Mouse (Mus musculus): Measurements from ENCODE around the gene Rab40b. TPM values are rescaled to one million over a fixed set of nuclear protein-coding genes. Genes with fewer than 3 reads are reported as not detected.

The Rab40b gene
- polyA plus RNA-seq, 1 experiment from 2014 or later, result 1.2 TPM

- no peak for ATAC-seq (replicated peaks; ENCODE audit: low FRiP score)
Observed at GRCm38 (mm10) chr11:121378644-121379043, 9.4 kb downstream of the Rab40b start.

GRCm38 (mm10) chr11:121373305-121373704 lies 14.7 kb downstream of the Rab40b start:
- DNase-seq (ENCODE audit: low spot score), result no peak
- no peaks in the 10 kb centered on the region for H3K27me3 ChIP-seq (replicated peaks; ENCODE audit: control insufficient read depth, insufficient read depth, low read length)
- H3K9ac ChIP-seq (ENCODE audit: low read depth, low read length), result no peak overlapping the region
- H3K4me3 ChIP-seq (ENCODE audit: low read depth, low read length), result no peak overlapping the region
- 60% methylated on average over 6 of the region's 6 CpGs for WGBS
- no peak for ATAC-seq (replicated peaks; ENCODE audit: low FRiP score)
- no peaks in the 10 kb centered on the region for H3K4me1 ChIP-seq (replicated peaks; ENCODE audit: control insufficient read depth, insufficient read depth, low read length)
- H3K4me2 ChIP-seq, result no peak overlapping the region
- no peak overlapping the region for H3K27ac ChIP-seq (ENCODE audit: low read depth, low read length)
- H3K9me3 ChIP-seq (ENCODE audit: control insufficient read depth, low read length), result no peaks in the 10 kb centered on the region
- no peaks in the 10 kb centered on the region for H3K36me3 ChIP-seq (ENCODE audit: control insufficient read depth, insufficient read depth, low read length)

More at GRCm38 (mm10) chr11:121378644-121379043, 9.4 kb downstream of the Rab40b start:
- Histone ChIP-seq H3K27me3 (replicated peaks; ENCODE audit: control insufficient read depth, insufficient read depth, low read length) (no peaks in the 10 kb centered on the region), H3K4me1 (replicated peaks; ENCODE audit: control insufficient read depth, insufficient read depth, low read length) (no peaks in the 10 kb centered on the region), H3K4me2 (no peak overlapping the region), H3K36me3 (ENCODE audit: control insufficient read depth, insufficient read depth, low read length) (no peaks in the 10 kb centered on the region), H3K9ac (ENCODE audit: low read depth, low read length) (no peak overlapping the region), H3K4me3 (ENCODE audit: low read depth, low read length) (no peak overlapping the region), H3K27ac (ENCODE audit: low read depth, low read length) (no peak overlapping the region), H3K9me3 (ENCODE audit: control insufficient read depth, low read length) (no peaks in the 10 kb centered on the region)
- no peak for DNase-seq (ENCODE audit: low spot score)

GRCm38 (mm10) chr11:121370337-121370994 lies 17.6 kb downstream of the Rab40b start:
- no peak overlapping the region for H3K4me3 ChIP-seq (ENCODE audit: low read depth, low read length)
- 69% methylated on average over 6 of the region's 6 CpGs for WGBS
- no peak overlapping the region for H3K27ac ChIP-seq (ENCODE audit: low read depth, low read length)
- H3K4me2 ChIP-seq, result no peak overlapping the region
- no peaks in the 10 kb centered on the region for H3K36me3 ChIP-seq (ENCODE audit: control insufficient read depth, insufficient read depth, low read length)
- H3K9ac ChIP-seq (ENCODE audit: low read depth, low read length), result no peak overlapping the region
- H3K27me3 ChIP-seq (replicated peaks; ENCODE audit: control insufficient read depth, insufficient read depth, low read length), result no peaks in the 10 kb centered on the region
- no peaks in the 10 kb centered on the region for H3K9me3 ChIP-seq (ENCODE audit: control insufficient read depth, low read length)
- no peak for DNase-seq (ENCODE audit: low spot score)
- ATAC-seq (replicated peaks; ENCODE audit: low FRiP score), result no peak
- H3K4me1 ChIP-seq (replicated peaks; ENCODE audit: control insufficient read depth, insufficient read depth, low read length), result no peaks in the 10 kb centered on the region

GRCm38 (mm10) chr11:121369622-121370021 lies 18.4 kb downstream of the Rab40b start:
- ATAC-seq (replicated peaks; ENCODE audit: low FRiP score), result no peak
- H3K4me1 ChIP-seq (replicated peaks; ENCODE audit: control insufficient read depth, insufficient read depth, low read length), result no peaks in the 10 kb centered on the region

GRCm38 (mm10) chr11:121368731-121369130 lies 19.3 kb downstream of the Rab40b start:
- no peak overlapping the region for H3K27ac ChIP-seq (ENCODE audit: low read depth, low read length)
- no peak for ATAC-seq (replicated peaks; ENCODE audit: low FRiP score)

More at GRCm38 (mm10) chr11:121369622-121370021, 18.4 kb downstream of the Rab40b start:
- WGBS, result 56% methylated on average over 6 of the region's 6 CpGs
- DNase-seq (ENCODE audit: low spot score), result no peak
- Histone ChIP-seq H3K27me3 (replicated peaks; ENCODE audit: control insufficient read depth, insufficient read depth, low read length) (no peaks in the 10 kb centered on the region), H3K9ac (ENCODE audit: low read depth, low read length) (no peak overlapping the region), H3K27ac (ENCODE audit: low read depth, low read length) (no peak overlapping the region), H3K4me3 (ENCODE audit: low read depth, low read length) (no peak overlapping the region), H3K36me3 (ENCODE audit: control insufficient read depth, insufficient read depth, low read length) (no peaks in the 10 kb centered on the region), H3K4me2 (no peak overlapping the region), H3K9me3 (ENCODE audit: control insufficient read depth, low read length) (no peaks in the 10 kb centered on the region)

GRCm38 (mm10) chr11:121367170-121367707 lies 20.8 kb downstream of the Rab40b start:
- no peak for ATAC-seq (replicated peaks; ENCODE audit: low FRiP score)
- Histone ChIP-seq H3K27me3 (replicated peaks; ENCODE audit: control insufficient read depth, insufficient read depth, low read length) (no peaks in the 10 kb centered on the region), H3K4me2 (no peak overlapping the region), H3K4me3 (ENCODE audit: low read depth, low read length) (no peak overlapping the region), H3K9ac (ENCODE audit: low read depth, low read length) (no peak overlapping the region), H3K27ac (ENCODE audit: low read depth, low read length) (no peak overlapping the region), H3K36me3 (ENCODE audit: control insufficient read depth, insufficient read depth, low read length) (no peaks in the 10 kb centered on the region), H3K4me1 (replicated peaks; ENCODE audit: control insufficient read depth, insufficient read depth, low read length) (no peaks in the 10 kb centered on the region), H3K9me3 (ENCODE audit: control insufficient read depth, low read length) (no peaks in the 10 kb centered on the region)
- 61% methylated on average over 5 of the region's 5 CpGs for WGBS
- no peak for DNase-seq (ENCODE audit: low spot score)

More at GRCm38 (mm10) chr11:121368731-121369130, 19.3 kb downstream of the Rab40b start:
- Histone ChIP-seq H3K36me3 (ENCODE audit: control insufficient read depth, insufficient read depth, low read length) (no peaks in the 10 kb centered on the region), H3K4me1 (replicated peaks; ENCODE audit: control insufficient read depth, insufficient read depth, low read length) (no peaks in the 10 kb centered on the region), H3K4me2 (no peak overlapping the region), H3K4me3 (ENCODE audit: low read depth, low read length) (no peak overlapping the region), H3K9me3 (ENCODE audit: control insufficient read depth, low read length) (no peaks in the 10 kb centered on the region), H3K9ac (ENCODE audit: low read depth, low read length) (no peak overlapping the region), H3K27me3 (replicated peaks; ENCODE audit: control insufficient read depth, insufficient read depth, low read length) (no peaks in the 10 kb centered on the region)
- DNase-seq (ENCODE audit: low spot score), result no peak
- WGBS, result 44% methylated on average over 1 of the region's 1 CpGs

- Histone ChIP-seq H3K4me3 (ENCODE audit: low read depth, low read length) (no peak overlapping the region), H3K36me3 (ENCODE audit: control insufficient read depth, insufficient read depth, low read length) (no peaks in the 10 kb centered on the region), H3K9me3 (ENCODE audit: control insufficient read depth, low read length) (no peaks in the 10 kb centered on the region), H3K4me2 (no peak overlapping the region), H3K27me3 (replicated peaks; ENCODE audit: control insufficient read depth, insufficient read depth, low read length) (no peaks in the 10 kb centered on the region), H3K4me1 (replicated peaks; ENCODE audit: control insufficient read depth, insufficient read depth, low read length) (no peaks in the 10 kb centered on the region), H3K27ac (ENCODE audit: low read depth, low read length) (no peak overlapping the region), H3K9ac (ENCODE audit: low read depth, low read length) (no peak overlapping the region)
- 26% methylated on average over 5 of the region's 5 CpGs for WGBS
- DNase-seq (ENCODE audit: low spot score) (no peak), ATAC-seq (replicated peaks; ENCODE audit: low FRiP score) (0 out of 2 replicates have a peak, but pooled peaks have one; percentile 41)
Observed at GRCm38 (mm10) chr11:121362212-121362611, 25.8 kb downstream of the Rab40b start.

GRCm38 (mm10) chr11:121354091-121354707 lies 33.9 kb downstream of the Rab40b start, which contains the start of gene Wdr45b:
Gene Wdr45b (minus strand): TSS chr11:121354445.
- Histone ChIP-seq H3K4me2 (peak within 1 kb of the TSS; percentile 97), H3K27ac (ENCODE audit: low read depth, low read length) (peak within 1 kb of the TSS; percentile 88), H3K27me3 (replicated peaks; ENCODE audit: control insufficient read depth, insufficient read depth, low read length) (no peaks in the 10 kb centered on the region), H3K9ac (ENCODE audit: low read depth, low read length) (peak within 1 kb of the TSS; percentile 98), H3K9me3 (ENCODE audit: control insufficient read depth, low read length) (no peaks in the 10 kb centered on the region), H3K4me1 (replicated peaks; ENCODE audit: control insufficient read depth, insufficient read depth, low read length) (peaks cover 14% of the 10 kb centered on the region), H3K36me3 (ENCODE audit: control insufficient read depth, insufficient read depth, low read length) (no peaks in the 10 kb centered on the region), H3K4me3 (ENCODE audit: low read depth, low read length) (peak within 1 kb of the TSS; percentile 99)
- ATAC-seq (replicated peaks; ENCODE audit: low FRiP score) (peak; percentile 94), DNase-seq (ENCODE audit: low spot score) (peak; percentile 97)
- under 1% methylated on average over 69 of the region's 69 CpGs for WGBS

Measured in liver, embryonic 11.5 days (tissue).